Mouse (Mus musculus): ENCODE results near the gene Prss46. TPM values are rescaled to one million over a fixed set of nuclear protein-coding genes. Genes with fewer than 3 reads are reported as not detected.

The Prss46 gene
- total RNA-seq, 2 experiments from 2014 or later: not detected

DNA sequence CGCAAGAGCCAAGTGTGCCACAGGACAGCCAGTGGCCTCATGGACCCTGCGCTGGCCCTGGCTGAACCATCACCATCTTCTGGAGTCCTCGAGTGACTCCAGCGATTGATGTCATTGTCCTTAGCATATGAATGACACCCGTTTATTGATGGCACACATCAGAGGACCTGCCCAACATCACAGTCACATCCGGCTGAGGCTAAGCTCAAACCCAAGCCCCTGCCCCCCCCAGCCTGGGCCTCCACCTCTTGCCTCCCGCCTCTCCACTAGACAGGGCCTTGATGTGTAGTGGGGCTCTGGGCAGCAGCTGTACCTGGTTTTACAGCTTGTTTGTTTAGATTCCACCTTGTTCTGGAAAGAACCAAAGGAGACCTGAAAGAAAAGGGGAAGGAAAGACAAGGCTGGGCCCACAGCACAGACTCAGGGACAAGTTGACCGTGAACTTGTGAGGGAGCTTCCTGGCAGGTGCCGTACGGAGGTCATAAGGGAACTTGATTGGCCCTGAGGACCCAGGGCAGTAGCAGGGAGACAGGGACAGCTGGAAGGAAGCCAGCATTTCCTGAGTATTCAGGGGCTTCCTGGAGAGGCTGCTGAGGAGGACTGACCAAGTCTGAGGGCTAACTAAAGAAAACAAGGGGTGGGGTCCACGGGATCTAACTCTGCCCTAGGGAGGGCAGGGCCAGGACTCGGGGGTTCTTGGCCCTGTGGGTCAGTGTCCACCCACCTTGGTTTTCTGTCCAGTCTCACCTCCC, 46.9 kb downstream of the Prss46 start:
- intact Hi-C loops (cut with DNase I): no loop called here

DNA sequence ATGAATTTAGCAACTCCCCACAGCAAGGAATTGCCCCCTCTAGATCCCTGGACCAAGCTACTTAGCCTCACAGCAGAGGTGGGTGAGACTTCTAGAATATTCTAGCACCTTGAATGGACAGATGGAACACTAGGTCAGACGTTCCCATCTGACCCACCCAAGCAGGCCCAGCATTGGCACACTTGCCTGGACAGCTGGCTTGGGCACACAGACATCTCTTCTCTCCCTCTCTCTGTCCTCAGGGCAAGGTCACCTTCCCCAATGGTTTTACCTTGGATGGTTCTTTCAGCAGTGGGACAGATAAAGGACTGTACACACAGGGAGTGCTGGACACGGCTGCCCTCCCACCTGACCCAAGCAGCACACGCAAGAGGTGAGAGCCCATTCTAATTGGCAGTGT, 48.2 kb downstream of the Prss46 start:
- intact Hi-C loops (cut with DNase I): no loop called here
- DNase-seq (ENCODE audit: low spot score in 2 of 2): no peak

More for the DNA sequence above, 46.9 kb downstream of the Prss46 start:
- no peak for DNase-seq (ENCODE audit: low spot score in 2 of 2)

DNA sequence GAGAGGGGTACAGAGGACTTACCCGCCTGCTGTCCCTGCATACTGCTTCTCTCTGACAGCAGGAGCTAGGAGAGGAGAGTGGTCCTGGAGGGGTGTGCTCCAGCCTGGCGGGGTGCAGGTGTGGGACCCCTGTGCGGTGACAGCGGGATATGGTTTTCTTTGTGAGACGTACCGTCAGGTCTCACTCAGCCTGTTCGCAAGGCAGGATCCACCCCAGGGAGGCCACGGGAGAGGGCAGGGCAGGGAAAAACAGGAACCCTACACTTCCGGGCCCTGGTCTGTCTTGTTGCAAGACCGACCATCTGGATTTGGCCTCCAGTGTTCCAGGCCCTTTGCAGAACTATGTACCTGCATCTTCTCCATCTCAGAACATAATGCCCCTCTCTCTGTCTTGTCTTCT, 49.1 kb downstream of the Prss46 start:
- DNase-seq (ENCODE audit: low spot score in 2 of 2): no peak
- intact Hi-C loops (cut with DNase I): no loop called here

DNA sequence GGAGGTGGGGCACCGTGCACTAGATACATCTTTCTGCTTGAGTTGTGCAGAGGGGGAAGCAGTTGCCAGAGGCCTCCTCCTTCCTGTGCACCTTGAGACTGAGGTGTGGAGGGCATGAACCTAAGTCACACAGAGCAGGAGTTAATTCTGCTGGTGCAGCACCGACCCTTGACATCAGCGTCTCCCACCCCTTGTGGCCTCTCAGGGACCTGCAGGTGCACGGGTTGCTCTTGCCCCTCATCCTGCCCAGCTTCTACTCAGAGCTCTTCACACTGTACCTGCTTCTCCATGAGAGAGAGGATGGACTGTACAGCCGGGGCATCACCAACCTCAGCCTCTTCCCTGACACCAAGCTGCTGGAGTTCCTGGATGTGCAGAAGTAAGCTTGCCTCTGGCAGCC, 51.2 kb downstream of the Prss46 start:
- intact Hi-C loops (cut with DNase I): no loop called here

GRCm38 (mm10) chr9:110895994-110896393, 51.7 kb downstream of the Prss46 start:
- intact Hi-C loops (cut with DNase I): no loop called here
- DNase-seq (ENCODE audit: low spot score in 2 of 2): no peak

More for the DNA sequence above, 51.2 kb downstream of the Prss46 start:
- DNase-seq (ENCODE audit: low spot score in 2 of 2): no peak

DNA sequence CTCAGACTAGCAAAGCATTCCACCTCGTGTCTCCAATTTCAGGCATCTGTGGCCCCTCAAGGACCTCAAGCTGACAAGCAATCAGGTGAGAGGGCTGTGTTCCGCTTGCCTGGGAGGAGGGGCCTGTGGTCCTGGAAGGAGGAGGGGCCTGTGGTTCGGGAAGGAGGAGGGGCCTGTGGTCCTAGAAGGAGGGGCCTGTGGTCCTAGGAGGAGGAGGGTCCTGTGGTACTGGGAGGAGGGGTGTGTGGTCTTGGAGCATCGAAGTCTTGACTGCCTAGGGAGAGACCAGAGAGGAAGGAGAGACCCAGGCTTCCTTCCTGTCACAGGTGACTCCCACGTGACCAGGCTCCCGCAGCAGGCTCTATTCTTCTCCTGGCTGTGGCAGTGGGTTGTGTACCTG, 52.3 kb downstream of the Prss46 start:
- DNase-seq (ENCODE audit: low spot score in 2 of 2): no peak
- intact Hi-C loops (cut with DNase I): no loop called here

GRCm38 (mm10) chr9:110899451-110900008, 55.2 kb downstream of the Prss46 start:
- intact Hi-C loops (cut with DNase I): no loop called here
- DNase-seq (ENCODE audit: low spot score in 2 of 2): no peak

GRCm38 (mm10) chr9:110901204-110901603, 56.9 kb downstream of the Prss46 start:
- DNase-seq (ENCODE audit: low spot score in 2 of 2): no peak
- intact Hi-C loops (cut with DNase I): no loop called here

DNA sequence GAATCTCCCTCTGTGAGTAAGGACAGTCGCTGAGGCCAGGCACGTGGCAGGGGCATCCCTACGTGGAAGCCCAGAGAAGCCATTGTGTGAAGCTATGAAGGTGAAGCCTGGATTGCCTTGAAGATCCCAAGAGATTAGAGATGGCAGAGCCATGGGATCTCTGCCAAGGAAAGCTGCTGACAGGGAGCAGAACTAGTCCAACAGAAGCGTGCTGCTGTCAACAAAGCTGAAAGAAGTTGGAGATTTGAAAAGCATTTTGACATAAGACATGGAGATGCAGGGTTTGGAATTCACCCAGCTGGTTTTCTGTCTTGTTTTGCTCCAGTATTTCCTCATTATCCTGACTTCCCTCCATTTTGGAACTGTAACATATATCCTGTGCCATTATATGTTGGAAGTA, 58.0 kb downstream of the Prss46 start:
- intact Hi-C loops (cut with DNase I): no loop called here
- no peak for DNase-seq (ENCODE audit: low spot score in 2 of 2)

Other genes with a start within 250 kb of the Prss46 start
- 1 to 10 TPM; 1.3 TPM for gene Nradd, start 220.1 kb upstream of the Prss46 start, total RNA-seq (2021)
- 10 to 100 TPM in 1 of 2 experiments, 1 to 10 TPM in 1; 9.3 to 14.4 TPM for gene Nbeal2, start 190.3 kb upstream of the Prss46 start, total RNA-seq (2021)
- gene Ccdc12, start 188.0 kb upstream of the Prss46 start, total RNA-seq (2021): 10 to 100 TPM; 47.2 to 55.7 TPM
- not detected for gene Myl3, start 102.6 kb upstream of the Prss46 start, total RNA-seq (2021)
- 1 to 10 TPM; 5.5 to 5.9 TPM for gene Pth1r, start 97.4 kb upstream of the Prss46 start, total RNA-seq (2021)
- not detected for gene Prss42, start 46.3 kb upstream of the Prss46 start, total RNA-seq (2021)
- gene Prss44, start 30.5 kb upstream of the Prss46 start, total RNA-seq (2021): not detected
- gene Prss43, start 17.8 kb upstream of the Prss46 start, total RNA-seq (2021): under 1 TPM in 1 of 2 experiments, not detected in 1; 0.14 TPM
- gene Prss45, start 9.9 kb upstream of the Prss46 start, total RNA-seq (2021): under 1 TPM; 0.27 to 0.39 TPM
- gene Prss50, start 13.5 kb downstream of the Prss46 start, total RNA-seq (2021): under 1 TPM in 1 of 2 experiments, not detected in 1; 0.71 TPM
- 1 to 10 TPM; 8.2 to 10.0 TPM for gene Als2cl, start 35.4 kb downstream of the Prss46 start, total RNA-seq (2021)
- gene Tmie, start 35.6 kb downstream of the Prss46 start, total RNA-seq (2021): 1 to 10 TPM; 2.7 to 4.1 TPM
- gene Fam240a, start 72.4 kb downstream of the Prss46 start, total RNA-seq (2021): not detected
- under 1 TPM in 1 of 2 experiments, not detected in 1; 0.43 TPM for gene Tdgf1, start 101.7 kb downstream of the Prss46 start, total RNA-seq (2021)
- 1 to 10 TPM in 1 of 2 experiments, under 1 TPM in 1; 0.73 to 2.1 TPM for gene Lrrc2, start 107.0 kb downstream of the Prss46 start, total RNA-seq (2021)
- under 1 TPM; 0.18 to 0.46 TPM for gene Rtp3, start 146.1 kb downstream of the Prss46 start, total RNA-seq (2021)
- not detected for gene Ltf, start 174.8 kb downstream of the Prss46 start, total RNA-seq (2021)
- gene Ccrl2, start 213.0 kb downstream of the Prss46 start, total RNA-seq (2021): 1 to 10 TPM; 1.0 to 1.1 TPM